In the genomic region with DNA sequence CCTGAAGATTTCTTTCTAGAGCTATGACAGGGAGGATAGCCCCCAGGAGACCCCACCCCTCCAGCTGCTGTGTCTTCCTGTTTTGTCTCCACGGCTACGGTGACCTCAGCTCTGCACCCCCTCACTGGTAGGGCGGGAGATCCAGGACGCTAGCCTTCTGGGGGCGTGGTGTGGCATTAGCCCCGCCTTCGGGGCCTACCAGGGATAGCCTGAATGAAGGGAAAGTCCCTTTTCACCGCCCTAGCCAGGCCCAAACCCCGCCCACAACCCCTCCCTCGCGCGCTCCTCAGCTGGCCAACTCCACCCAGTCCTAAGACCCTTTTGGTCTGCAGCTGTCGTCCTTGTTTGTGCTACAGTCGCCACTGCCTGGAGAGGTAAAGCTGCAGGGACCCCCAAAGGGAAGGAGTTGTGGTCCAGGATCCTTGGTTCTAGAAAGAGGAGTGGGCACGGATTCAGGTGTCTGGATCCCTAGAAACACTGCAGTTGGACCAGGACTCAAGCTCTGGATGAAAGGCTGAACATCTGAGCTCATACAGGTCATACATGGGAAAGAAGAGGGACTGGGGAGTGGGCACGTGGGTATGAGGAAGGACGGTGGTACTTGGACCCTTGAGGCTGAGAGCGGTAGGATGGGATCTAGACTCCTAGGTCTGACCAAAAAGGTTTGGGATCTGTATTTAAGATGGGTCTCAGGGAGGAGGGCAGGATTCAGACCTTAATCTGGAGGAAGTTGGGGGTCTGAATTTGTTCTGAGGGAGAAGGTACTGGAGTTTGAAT, we compare ENCODE assay signal across 8 mouse cellular contexts. TPM values are rescaled to one million over a fixed set of nuclear protein-coding genes. Genes with fewer than 3 reads are reported as not detected.
A peak's percentile ranks its signal among the peaks of the same experiment; 100 is the strongest.
DNase-seq lines count a peak whose midpoint lies in the region; ATAC-seq and TF ChIP-seq lines count a peak whose summit lies in the region.

No protein-coding gene starts in this region.

- WGBS in forebrain, embryonic 11.5 days, result 3% methylated on average over 18 of the region's 18 CpGs
- under 1% methylated on average over 18 of the region's 18 CpGs for WGBS in heart, embryonic 16.5 days
- WGBS in liver, embryonic 14.5 days (ENCODE audit: insufficient replicate concordance), result 5% methylated on average over 18 of the region's 18 CpGs
- WGBS in stomach, embryonic 15.5 days, result 1% methylated on average over 18 of the region's 18 CpGs

- H3K4me2 ChIP-seq in forebrain, embryonic 11.5 days (ENCODE audit: low read depth, low read length, severe bottlenecking), result peak overlapping the region; percentile 67
- H3K4me2 ChIP-seq in heart, embryonic 16.5 days (ENCODE audit: low read depth, low read length), result peak overlapping the region; percentile 88
- H3K4me2 ChIP-seq in liver, embryonic 14.5 days (ENCODE audit: low read depth), result peak overlapping the region; percentile 67
- peak overlapping the region; percentile 68 for H3K4me2 ChIP-seq in stomach, embryonic 15.5 days

- peak overlapping the region; percentile 41 for H3K9ac ChIP-seq in forebrain, embryonic 11.5 days (ENCODE audit: low read length)
- peak overlapping the region; percentile 84 for H3K9ac ChIP-seq in heart, embryonic 16.5 days (ENCODE audit: low read length)
- H3K9ac ChIP-seq in liver, embryonic 14.5 days (replicated peaks), result no peak overlapping the region
- H3K9ac ChIP-seq in stomach, embryonic 15.5 days, result peak overlapping the region; percentile 19

- no peaks in the 10 kb centered on the region for H3K9me3 ChIP-seq in forebrain, embryonic 11.5 days (ENCODE audit: control insufficient read depth, low read length)
- H3K9me3 ChIP-seq in heart, embryonic 16.5 days (replicated peaks; ENCODE audit: control insufficient read depth, low read length), result no peaks in the 10 kb centered on the region
- no peaks in the 10 kb centered on the region for H3K9me3 ChIP-seq in liver, embryonic 14.5 days (ENCODE audit: control insufficient read depth, low read length)
- H3K9me3 ChIP-seq in stomach, embryonic 15.5 days, result no peaks in the 10 kb centered on the region

- H3K4me1 ChIP-seq in brown adipose tissue, adult 24 weeks (ENCODE audit: control insufficient read depth, insufficient read depth, insufficient read length, low read length), result peaks cover 15% of the 10 kb centered on the region; the same call in 1 of the 2 replicates
- peaks cover 4% of the 10 kb centered on the region; the same call in 1 of the 2 replicates for H3K4me1 ChIP-seq in forebrain, embryonic 11.5 days (replicated peaks; ENCODE audit: control insufficient read depth, insufficient read depth, low read length)
- peaks cover 28% of the 10 kb centered on the region for H3K4me1 ChIP-seq in heart, embryonic 16.5 days (ENCODE audit: control insufficient read depth, insufficient read depth, low read length)
- H3K4me1 ChIP-seq in liver, embryonic 14.5 days (replicated peaks; ENCODE audit: control insufficient read depth in 2 of 2, insufficient read depth in 2 of 2, low read length in 1 of 2), result peaks cover 3 to 26% of the 10 kb centered on the region in 2 experiments; a peak in 2 of 4 replicates
- H3K4me1 ChIP-seq in stomach, embryonic 15.5 days, result peaks cover 30% of the 10 kb centered on the region

- peak overlapping the region; percentile 100 for H3K27ac ChIP-seq in brown adipose tissue, adult 24 weeks (replicated peaks; ENCODE audit: low read depth, low read length)
- peak overlapping the region; percentile 41; the same call in 1 of the 2 replicates for H3K27ac ChIP-seq in forebrain, embryonic 11.5 days (ENCODE audit: low read depth, low read length)
- H3K27ac ChIP-seq in heart, embryonic 16.5 days (ENCODE audit: low read length), result peak overlapping the region; percentile 97
- no peak overlapping the region for H3K27ac ChIP-seq in liver, embryonic 14.5 days
- H3K27ac ChIP-seq in stomach, embryonic 15.5 days, result peak overlapping the region; percentile 94

- TF ChIP-seq EP300 in liver, embryonic 14.5 days (IDR thresholded peaks at IDR 0.05; ENCODE audit: low read depth), result no peak

- DNase-seq in forebrain, embryonic 11.5 days (ENCODE audit: low spot score), result peak; percentile 96
- DNase-seq in kidney, postnatal 25 days, result peak; percentile 96 to 97
- DNase-seq in liver, embryonic 14.5 days (ENCODE audit: low read depth in 3 of 3, low spot score in 3 of 3), result peak; percentile 66 to 85 (median 70)
- DNase-seq in neural tube, embryonic 10.5 days (ENCODE audit: extremely low spot score, low spot score), result peak; percentile 95

- TF ChIP-seq CTCF in liver, embryonic 14.5 days (IDR thresholded peaks at IDR 0.05; ENCODE audit: low read depth), result no peak

- H3K4me3 ChIP-seq in brown adipose tissue, adult 24 weeks (ENCODE audit: insufficient read depth, low read depth, low read length), result peak overlapping the region; percentile 93
- peak overlapping the region; percentile 35 for H3K4me3 ChIP-seq in forebrain, embryonic 11.5 days (ENCODE audit: low read depth, low read length)
- H3K4me3 ChIP-seq in heart, embryonic 16.5 days (ENCODE audit: low read length), result peak overlapping the region; percentile 71
- H3K4me3 ChIP-seq in liver, embryonic 14.5 days (ENCODE audit: insufficient read depth in 1 of 2, low read depth in 2 of 2, low read length in 2 of 2), result peak overlapping the region; percentile 49 to 54
- peak overlapping the region; percentile 48 for H3K4me3 ChIP-seq in stomach, embryonic 15.5 days (replicated peaks)

- peak; percentile 87 for ATAC-seq in CD4-positive, CD25-positive, alpha-beta regulatory T cell, adult 4 months
- ATAC-seq in forebrain, embryonic 11.5 days (replicated peaks; ENCODE audit: low FRiP score), result peak; percentile 96
- ATAC-seq in heart, embryonic 16.5 days (replicated peaks; ENCODE audit: extremely low read depth, insufficient read depth, low FRiP score), result peak; percentile 86
- ATAC-seq in liver, embryonic 14.5 days (ENCODE audit: insufficient read depth), result peak; percentile 82
- ATAC-seq in stomach, embryonic 15.5 days (ENCODE audit: insufficient read depth, low FRiP score, low read depth), result peak; percentile 84

- H3K27me3 ChIP-seq in forebrain, embryonic 11.5 days (ENCODE audit: control insufficient read depth, insufficient read depth, low read length), result no peaks in the 10 kb centered on the region
- H3K27me3 ChIP-seq in heart, embryonic 16.5 days (ENCODE audit: control insufficient read depth, insufficient read depth, low read length), result no peaks in the 10 kb centered on the region
- H3K27me3 ChIP-seq in liver, embryonic 14.5 days (ENCODE audit: control insufficient read depth, insufficient read depth, low read length), result no peaks in the 10 kb centered on the region
- no peaks in the 10 kb centered on the region for H3K27me3 ChIP-seq in stomach, embryonic 15.5 days (replicated peaks)

- H3K36me3 ChIP-seq in forebrain, embryonic 11.5 days (ENCODE audit: control insufficient read depth, insufficient read depth, low read length), result no peaks in the 10 kb centered on the region
- peaks cover 10% of the 10 kb centered on the region for H3K36me3 ChIP-seq in heart, embryonic 16.5 days (ENCODE audit: control insufficient read depth, insufficient read depth)
- no peaks in the 10 kb centered on the region for H3K36me3 ChIP-seq in liver, embryonic 14.5 days (replicated peaks; ENCODE audit: control insufficient read depth, insufficient read depth, low read depth)
- H3K36me3 ChIP-seq in stomach, embryonic 15.5 days, result 0 out of 2 replicates have a peak, but pooled peaks cover 3% of the 10 kb centered on the region

RNA-seq across cellular contexts. Expression of a gene that starts 1.5 kb away (rescaled TPM):
- polyA plus RNA-seq in CD4-positive, CD25-positive, alpha-beta regulatory T cell, adult 4 months (2017; shearing (Covaris generic)), result not detected
- polyA plus RNA-seq in brown adipose tissue, adult 24 weeks (2012; ENCODE audit: insufficient read depth, insufficient read length, missing spikeins), result 1.4 and 2.9 TPM in 2 replicates
- polyA plus RNA-seq in forebrain, embryonic 11.5 days (2014; fragmentation: Nextera tagmentation; extraction: Ambion mirVana), result 0.99 and 1.0 TPM in 2 replicates
- polyA plus RNA-seq in heart, embryonic 16.5 days (2015; fragmentation: Nextera tagmentation; extraction: Ambion mirVana), result 0.32 and 0.33 TPM in 2 replicates
- polyA plus RNA-seq in liver, embryonic 14.5 days (2012; rRNA removed), result 0.05 and 0.06 TPM in 2 replicates
- not detected in 2 replicates for polyA plus RNA-seq in liver, embryonic 14.5 days (2014; fragmentation: Nextera tagmentation; extraction: Ambion mirVana)
- polyA plus RNA-seq in stomach, embryonic 15.5 days (2015; fragmentation: Nextera tagmentation; extraction: Ambion mirVana), result 0.40 and 0.49 TPM in 2 replicates

RNA-seq across cellular contexts. Expression of a gene that starts 1.6 kb away (rescaled TPM):
- polyA plus RNA-seq in CD4-positive, CD25-positive, alpha-beta regulatory T cell, adult 4 months (2017; shearing (Covaris generic)), result 1 to 10 TPM; 7.5 to 7.8 TPM
- 45.0 and 52.3 TPM in 2 replicates for polyA plus RNA-seq in brown adipose tissue, adult 24 weeks (2012; ENCODE audit: insufficient read depth, insufficient read length, missing spikeins)
- 29.1 and 36.2 TPM in 2 replicates for polyA plus RNA-seq in forebrain, embryonic 11.5 days (2014; fragmentation: Nextera tagmentation; extraction: Ambion mirVana)
- 220 and 238 TPM in 2 replicates for polyA plus RNA-seq in heart, embryonic 16.5 days (2015; fragmentation: Nextera tagmentation; extraction: Ambion mirVana)
- 21.5 and 27.0 TPM in 2 replicates for polyA plus RNA-seq in liver, embryonic 14.5 days (2012; rRNA removed)
- 23.1 and 24.9 TPM in 2 replicates for polyA plus RNA-seq in liver, embryonic 14.5 days (2014; fragmentation: Nextera tagmentation; extraction: Ambion mirVana)
- 140 and 141 TPM in 2 replicates for polyA plus RNA-seq in stomach, embryonic 15.5 days (2015; fragmentation: Nextera tagmentation; extraction: Ambion mirVana)

RNA-seq across cellular contexts. Expression of a gene that starts 40.9 kb away (rescaled TPM):
- not detected for polyA plus RNA-seq in CD4-positive, CD25-positive, alpha-beta regulatory T cell, adult 4 months (2017; shearing (Covaris generic))
- polyA plus RNA-seq in brown adipose tissue, adult 24 weeks (2012; ENCODE audit: insufficient read depth, insufficient read length, missing spikeins), result not detected in 2 replicates
- not detected in 2 replicates for polyA plus RNA-seq in forebrain, embryonic 11.5 days (2014; fragmentation: Nextera tagmentation; extraction: Ambion mirVana)
- polyA plus RNA-seq in heart, embryonic 16.5 days (2015; fragmentation: Nextera tagmentation; extraction: Ambion mirVana), result not detected in 2 replicates
- polyA plus RNA-seq in liver, embryonic 14.5 days (2012; rRNA removed), result 0.02 and 0.04 TPM in 2 replicates
- 0.05 and 0.08 TPM in 2 replicates for polyA plus RNA-seq in liver, embryonic 14.5 days (2014; fragmentation: Nextera tagmentation; extraction: Ambion mirVana)
- 0.08 TPM in 1 of 2 replicates, not detected in the other for polyA plus RNA-seq in stomach, embryonic 15.5 days (2015; fragmentation: Nextera tagmentation; extraction: Ambion mirVana)

RNA-seq across cellular contexts. Expression of a gene that starts 42.3 kb away (rescaled TPM):
- polyA plus RNA-seq in CD4-positive, CD25-positive, alpha-beta regulatory T cell, adult 4 months (2017; shearing (Covaris generic)), result not detected
- 3.4 and 3.6 TPM in 2 replicates for polyA plus RNA-seq in brown adipose tissue, adult 24 weeks (2012; ENCODE audit: insufficient read depth, insufficient read length, missing spikeins)
- polyA plus RNA-seq in forebrain, embryonic 11.5 days (2014; fragmentation: Nextera tagmentation; extraction: Ambion mirVana), result 4.9 and 5.6 TPM in 2 replicates
- 0.16 TPM in 1 of 2 replicates, not detected in the other for polyA plus RNA-seq in heart, embryonic 16.5 days (2015; fragmentation: Nextera tagmentation; extraction: Ambion mirVana)
- polyA plus RNA-seq in liver, embryonic 14.5 days (2012; rRNA removed), result 0.49 and 0.92 TPM in 2 replicates
- polyA plus RNA-seq in liver, embryonic 14.5 days (2014; fragmentation: Nextera tagmentation; extraction: Ambion mirVana), result not detected in 2 replicates
- 2.5 and 2.6 TPM in 2 replicates for polyA plus RNA-seq in stomach, embryonic 15.5 days (2015; fragmentation: Nextera tagmentation; extraction: Ambion mirVana)

Comparison
In these comparisons a context has a peak if more than half of its experiments do, and no peak if none do; other contexts are left out.
1. H3K4me3 ChIP-seq: peak in every context shown above with its lines; median percentile 93 in brown adipose tissue, adult 24 weeks; 71 in heart, embryonic 16.5 days; 52 in liver, embryonic 14.5 days; 48 in stomach, embryonic 15.5 days; 35 in forebrain, embryonic 11.5 days.